Mouse (Mus musculus): Measurements from ENCODE around the gene Prdm16. TPM values are rescaled to one million over a fixed set of nuclear protein-coding genes. Genes with fewer than 3 reads are reported as not detected.

The Prdm16 gene
- total and polyA plus RNA-seq, 3 experiments: not detected

DNA sequence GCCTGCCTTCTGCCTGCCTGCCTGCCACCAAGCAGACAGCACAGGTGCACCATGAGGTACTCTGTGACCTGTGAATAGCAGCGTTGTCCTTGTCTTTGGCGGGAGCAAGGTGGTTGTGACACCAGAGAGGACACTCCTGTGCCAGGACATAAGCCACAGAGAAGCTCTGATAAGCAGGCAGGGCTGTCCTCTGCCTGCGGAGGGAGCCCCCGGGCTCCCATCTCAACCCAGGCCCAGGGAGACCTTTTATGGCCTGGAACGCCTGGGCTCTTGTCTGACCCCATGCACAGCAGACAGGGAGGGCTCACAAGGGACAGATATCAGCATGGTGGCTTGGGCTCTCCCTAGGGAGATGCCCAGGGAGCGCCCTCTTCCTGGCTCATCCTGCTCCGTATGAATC lies 118.7 kb downstream of the Prdm16 start:
- no peaks in the 10 kb centered on the region for H3K36me3 ChIP-seq (replicated peaks in 1 of 2; ENCODE audit: control insufficient read depth in 1 of 2, insufficient read depth in 1 of 2, low read length in 1 of 2)

DNA sequence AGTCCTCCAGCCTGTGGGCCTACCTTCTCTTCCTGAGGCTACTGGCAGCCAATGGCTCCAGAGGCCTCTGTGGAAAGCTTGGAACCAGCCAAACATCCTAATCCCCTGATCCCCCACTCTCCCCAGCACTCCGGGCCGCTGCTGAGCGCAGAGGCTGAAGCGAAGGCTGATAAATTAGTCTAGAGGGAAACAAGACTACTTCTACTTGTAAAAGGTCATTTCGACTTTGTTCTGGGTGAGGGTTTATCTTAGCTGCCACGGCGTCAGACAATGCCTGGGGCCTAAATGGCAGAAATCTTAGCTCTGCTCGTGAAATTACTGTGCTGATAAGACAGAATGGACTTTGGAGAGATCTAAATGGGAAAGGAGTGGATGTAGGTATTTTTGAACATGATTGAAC lies 120.2 kb downstream of the Prdm16 start:
- no peak overlapping the region for H3K4me3 ChIP-seq (replicated peaks in 1 of 3; ENCODE audit: low read depth in 2 of 3, low read length in 2 of 3, poor library complexity in 1 of 3)
- dilution Hi-C loops (cut with MboI; ENCODE audit: extremely low pct_ligation_motif_present, extremely low pct_unique_long_range_greater_than_20kb, low sequenced_read_pairs) (no loop called here), in situ Hi-C loops (cut with MboI; ENCODE audit: low pct_ligation_motif_present, low pct_unique_long_range_greater_than_20kb, low sequenced_read_pairs) (no loop called here)
- no peaks in the 10 kb centered on the region for H3K79me2 ChIP-seq (replicated peaks; ENCODE audit: control insufficient read depth, extremely low read depth, insufficient read depth, poor library complexity, severe bottlenecking)
- H3K27me3 ChIP-seq (replicated peaks): no peaks in the 10 kb centered on the region
- TF ChIP-seq RCOR1 (conservative IDR thresholded peaks at IDR 0.05; ENCODE audit: low read depth, low read length) (no peak), BHLHE40 (IDR thresholded peaks at IDR 0.05; ENCODE audit: low read depth, low read length) (no peak), KAT2A (IDR thresholded peaks at IDR 0.05; ENCODE audit: insufficient replicate concordance, low read length) (no peak), USF1 (IDR thresholded peaks at IDR 0.05; ENCODE audit: low read depth, low read length) (no peak), JUND (conservative IDR thresholded peaks at IDR 0.05; ENCODE audit: low read depth, low read length) (no peak), JUN (IDR thresholded peaks at IDR 0.05; ENCODE audit: insufficient read depth, low read depth, low read length) (no peak), EP300 (IDR thresholded peaks at IDR 0.05; ENCODE audit: low read length) (no peak), TCF12 (IDR thresholded peaks at IDR 0.05; ENCODE audit: low read depth, low read length) (no peak), MAX (IDR thresholded peaks at IDR 0.05; ENCODE audit: low read length) (no peak), NRF1 (IDR thresholded peaks at IDR 0.05; ENCODE audit: low read depth, low read length) (no peak), ELF1 (IDR thresholded peaks at IDR 0.05; ENCODE audit: low read depth, low read length) (no peak), HCFC1 (IDR thresholded peaks at IDR 0.05; ENCODE audit: low read depth, low read length) (no peak), MXI1 (IDR thresholded peaks at IDR 0.05; ENCODE audit: low read depth, low read length) (no peak), ZKSCAN1 (IDR thresholded peaks at IDR 0.05; ENCODE audit: borderline replicate concordance, low read depth, low read length) (no peak), ZC3H11A (IDR thresholded peaks at IDR 0.05; ENCODE audit: low read depth, low read length) (no peak), TBP (conservative IDR thresholded peaks at IDR 0.05; ENCODE audit: low read depth, low read length) (no peak)
- no peak overlapping the region for H3K4me2 ChIP-seq (ENCODE audit: insufficient read depth, low read depth, poor library complexity, severe bottlenecking)
- no peak overlapping the region for H3K9ac ChIP-seq (ENCODE audit: insufficient read depth, low read depth)
- H3K9me3 ChIP-seq (replicated peaks; ENCODE audit: low read length): peaks cover 91% of the 10 kb centered on the region
- DNase-seq (ENCODE audit: extremely low read depth): no peak
- no peaks in the 10 kb centered on the region for H3K36me3 ChIP-seq (replicated peaks in 1 of 2; ENCODE audit: control insufficient read depth in 1 of 2, insufficient read depth in 1 of 2, low read length in 1 of 2)
- no peak overlapping the region for H3K27ac ChIP-seq (ENCODE audit: insufficient read depth, low read depth)
- no peaks in the 10 kb centered on the region for H3K4me1 ChIP-seq (ENCODE audit: control insufficient read depth in 1 of 2, insufficient read depth in 2 of 2)

More for the DNA sequence above, 118.7 kb downstream of the Prdm16 start:
- DNase-seq (ENCODE audit: extremely low read depth): no peak
- H3K9ac ChIP-seq (ENCODE audit: insufficient read depth, low read depth): no peak overlapping the region
- H3K27ac ChIP-seq (ENCODE audit: insufficient read depth, low read depth): no peak overlapping the region
- H3K4me1 ChIP-seq (ENCODE audit: control insufficient read depth in 1 of 2, insufficient read depth in 2 of 2): no peaks in the 10 kb centered on the region
- TF ChIP-seq MAFK (IDR thresholded peaks at IDR 0.05; ENCODE audit: insufficient replicate concordance, low read length) (no peak), UBTF (IDR thresholded peaks at IDR 0.05; ENCODE audit: low read depth, low read length) (no peak)
- H3K27me3 ChIP-seq (replicated peaks): no peaks in the 10 kb centered on the region
- H3K9me3 ChIP-seq (replicated peaks; ENCODE audit: low read length): peaks cover 94% of the 10 kb centered on the region
- dilution Hi-C loops (cut with MboI; ENCODE audit: extremely low pct_ligation_motif_present, extremely low pct_unique_long_range_greater_than_20kb, low sequenced_read_pairs) (no loop called here), in situ Hi-C loops (cut with MboI; ENCODE audit: low pct_ligation_motif_present, low pct_unique_long_range_greater_than_20kb, low sequenced_read_pairs) (no loop called here)
- H3K4me2 ChIP-seq (ENCODE audit: insufficient read depth, low read depth, poor library complexity, severe bottlenecking): no peak overlapping the region
- no peaks in the 10 kb centered on the region for H3K79me2 ChIP-seq (replicated peaks; ENCODE audit: control insufficient read depth, extremely low read depth, insufficient read depth, poor library complexity, severe bottlenecking)
- H3K4me3 ChIP-seq (replicated peaks in 1 of 3; ENCODE audit: low read depth in 2 of 3, low read length in 2 of 3, poor library complexity in 1 of 3): no peak overlapping the region
